Mouse (Mus musculus) forebrain, embryonic 15.5 days (tissue): ENCODE measurements around the gene Gucy2d. TPM values are rescaled to one million over a fixed set of nuclear protein-coding genes. Genes with fewer than 3 reads are reported as not detected.

Experiments
- ATAC-seq: fragments of 200-750 bp; cut with Nextera tagmentation; replicated peaks from 2 replicates; pipeline ENCODE4 v1.8.0; 2017; ENCODE audit warnings: mild to moderate bottlenecking, moderate TSS enrichment, moderate library complexity
- H3K27ac ChIP-seq: fragments of 300-500 bp; sonication (generic); replicated peaks from 2 replicates; pipeline ENCODE4 v1.5.1; 2015; ENCODE audit warnings: mild to moderate bottlenecking, inconsistent platforms
- H3K27me3 ChIP-seq: fragments of 300-500 bp; sonication (generic); 2 replicates; pipeline ENCODE4 v1.6.1; 2015; ENCODE audit warnings: inconsistent platforms
- H3K36me3 ChIP-seq: fragments of 300-500 bp; sonication (generic); 2 replicates; pipeline ENCODE4 v1.6.1; 2015; ENCODE audit warnings: mild to moderate bottlenecking, inconsistent platforms
- H3K4me1 ChIP-seq: fragments of 300-500 bp; sonication (generic); 2 replicates; pipeline ENCODE4 v1.6.1; 2015; ENCODE audit warnings: inconsistent platforms
- H3K4me2 ChIP-seq: fragments of 300-500 bp; sonication (generic); replicated peaks from 2 replicates; pipeline ENCODE4 v1.6.1; 2015; ENCODE audit warnings: mild to moderate bottlenecking, inconsistent platforms
- H3K4me3 ChIP-seq: fragments of 300-500 bp; sonication (generic); 2 replicates; pipeline ENCODE4 v1.5.1; 2015; ENCODE audit warnings: mild to moderate bottlenecking, inconsistent platforms
- H3K9ac ChIP-seq: fragments of 300-500 bp; sonication (generic); replicated peaks from 2 replicates; pipeline ENCODE4 v1.6.1; 2015; ENCODE audit warnings: mild to moderate bottlenecking, inconsistent platforms
- H3K9me3 ChIP-seq: fragments of 300-500 bp; sonication (generic); 2 replicates; pipeline ENCODE4 v1.6.1; 2016; ENCODE audit warnings: inconsistent platforms
- WGBS: fragments of 180-500 bp; shearing (Covaris S2); methylation state at CpG from one replicate; pipeline ENCODE4 v1.1.7; 2015; ENCODE audit warnings: mixed read lengths; 5-methylcytosine and 5-hydroxymethylcytosine counted together
- polyA plus RNA-seq: library from polyadenylated mRNA; unstranded; fragments of >200 nt; fragmentation: Nextera tagmentation; extraction: Ambion mirVana; gene quantifications from 2 replicates; pipeline ENCODE4 v1.2.1, GENCODE M21; 2015

The Gucy2d gene
- polyA plus RNA-seq, 1 experiment from 2014 or later: not detected

DNA sequence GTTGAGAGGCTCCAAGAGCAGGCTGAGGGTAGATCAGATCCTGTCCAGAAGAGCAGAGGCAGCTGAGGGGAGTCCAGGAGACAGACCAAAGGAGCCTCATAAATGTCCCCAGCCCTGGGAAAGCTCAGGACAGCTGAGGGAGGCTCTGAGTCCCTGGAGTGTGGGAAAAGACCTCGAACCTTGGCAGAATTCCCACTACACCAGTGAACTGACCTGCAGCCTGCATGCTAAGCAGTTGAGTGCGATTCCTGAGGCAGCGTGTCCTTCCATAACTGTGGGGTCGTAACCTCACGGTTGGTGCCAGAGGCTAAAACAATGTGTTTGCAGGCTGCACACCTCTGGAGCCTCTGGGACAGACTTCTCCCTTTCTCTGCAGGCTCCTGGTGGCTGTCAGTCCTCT, 20.9 kb upstream of the Gucy2d start:
- Histone ChIP-seq H3K4me3 (no peak overlapping the region), H3K9me3 (no peaks in the 10 kb centered on the region), H3K9ac (no peak overlapping the region), H3K36me3 (no peaks in the 10 kb centered on the region), H3K27me3 (no peaks in the 10 kb centered on the region), H3K4me2 (no peak overlapping the region), H3K4me1 (peaks cover 23% of the 10 kb centered on the region), H3K27ac (no peak overlapping the region)
- WGBS: 40% methylated on average over 5 of the region's 5 CpGs
- no peak for ATAC-seq

DNA sequence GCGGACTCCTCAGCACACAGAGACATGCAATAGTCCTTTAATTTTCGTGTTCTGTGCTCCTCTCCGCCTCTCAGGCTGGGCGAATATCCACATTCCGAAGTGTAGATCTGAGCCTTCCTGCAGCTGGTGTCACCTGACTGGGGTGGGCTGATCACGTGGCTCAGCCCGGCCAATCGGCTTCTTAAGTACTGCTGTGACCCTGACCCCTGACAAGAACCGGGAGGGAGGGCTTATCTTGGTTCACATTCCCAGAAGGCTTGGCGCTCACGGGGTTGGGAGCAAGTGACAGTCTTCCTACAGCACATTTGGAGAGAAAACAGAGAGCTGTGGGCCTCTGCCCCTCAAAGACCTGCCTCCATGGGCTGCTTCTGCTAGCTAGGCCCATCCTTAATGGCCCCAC, 16.7 kb upstream of the Gucy2d start:
- H3K9me3 ChIP-seq: no peaks in the 10 kb centered on the region
- H3K27me3 ChIP-seq: no peaks in the 10 kb centered on the region
- WGBS: 70% methylated on average over 11 of the region's 11 CpGs
- no peak overlapping the region for H3K4me2 ChIP-seq
- peaks cover 17% of the 10 kb centered on the region for H3K4me1 ChIP-seq
- no peaks in the 10 kb centered on the region for H3K36me3 ChIP-seq
- H3K27ac ChIP-seq: 0 out of 2 replicates have a peak overlapping the region, but pooled peaks have one; percentile 14
- H3K4me3 ChIP-seq: no peak overlapping the region
- H3K9ac ChIP-seq: no peak overlapping the region
- no peak for ATAC-seq

DNA sequence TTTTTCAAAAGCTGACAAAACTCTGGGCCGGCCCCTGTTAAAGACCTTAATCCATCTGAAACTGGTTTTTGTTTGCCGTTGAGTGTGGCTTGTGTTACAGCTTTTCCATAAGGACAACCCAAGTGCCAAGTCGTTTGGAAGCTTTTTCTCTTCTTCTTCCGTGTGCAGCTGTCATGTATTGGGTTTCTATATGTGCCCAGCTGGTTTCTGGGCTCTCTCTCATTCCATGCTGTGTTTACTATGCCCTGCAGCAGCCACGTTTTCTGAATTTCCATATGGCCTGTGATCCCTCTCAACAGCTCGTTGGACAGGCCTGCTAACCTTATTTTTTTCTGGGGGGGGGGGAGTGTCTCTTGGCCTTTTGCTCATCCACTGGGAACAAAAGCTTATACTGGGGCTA, 15.8 kb upstream of the Gucy2d start:
- Histone ChIP-seq H3K4me3 (no peak overlapping the region), H3K4me2 (no peak overlapping the region), H3K27me3 (no peaks in the 10 kb centered on the region), H3K9me3 (no peaks in the 10 kb centered on the region), H3K36me3 (no peaks in the 10 kb centered on the region), H3K4me1 (peaks cover 11% of the 10 kb centered on the region), H3K9ac (no peak overlapping the region), H3K27ac (peak overlapping the region; percentile 57)
- no peak for ATAC-seq
- WGBS: 50% methylated on average over 6 of the region's 6 CpGs

DNA sequence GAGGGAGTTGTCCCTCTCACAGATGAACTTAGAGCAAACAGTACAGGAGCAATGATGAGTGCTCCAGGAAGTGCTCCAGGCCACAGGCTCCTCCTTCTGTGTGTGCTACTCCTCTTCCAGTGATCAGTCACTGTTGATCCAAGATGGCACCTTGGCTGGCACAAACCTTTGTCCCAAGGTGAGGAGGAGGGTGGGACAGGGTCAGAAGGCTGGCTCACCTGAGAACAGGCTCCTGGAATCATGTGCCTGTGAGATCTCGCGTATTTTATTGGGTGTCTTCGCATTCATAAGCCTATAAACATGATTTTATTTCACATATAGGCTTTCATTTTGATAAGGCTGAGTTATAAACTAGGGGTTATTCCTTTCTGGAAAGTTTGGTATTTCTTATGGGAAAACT, 14.7 kb upstream of the Gucy2d start:
- 94% methylated on average over 3 of the region's 3 CpGs for whole genome bisulfite sequencing
- peaks cover 7% of the 10 kb centered on the region; the same call in 1 of the 2 replicates for H3K4me1 ChIP-seq

DNA sequence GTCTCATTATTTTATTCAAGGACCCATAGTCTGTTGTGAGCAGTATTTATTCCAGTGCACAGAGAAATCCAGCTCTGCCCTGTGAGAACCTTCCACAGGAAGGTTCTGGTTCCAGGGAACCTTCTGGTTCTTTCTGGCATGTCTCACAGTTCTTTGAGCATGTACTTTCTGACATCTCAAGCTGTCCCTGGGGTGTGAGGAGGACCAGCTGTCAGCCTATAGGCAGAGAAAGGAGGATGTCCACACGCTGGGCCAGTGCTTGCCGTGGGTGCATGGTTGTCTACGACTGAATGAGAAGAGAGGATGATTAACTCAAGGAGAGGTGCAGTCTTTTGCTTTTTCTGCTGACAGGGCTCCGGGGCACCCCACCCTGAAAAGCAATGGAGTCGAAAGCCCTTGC, 13.6 kb upstream of the Gucy2d start:
- Histone ChIP-seq H3K36me3 (no peaks in the 10 kb centered on the region), H3K27ac (no peak overlapping the region), H3K27me3 (no peaks in the 10 kb centered on the region), H3K4me1 (peaks cover 7% of the 10 kb centered on the region; the same call in 1 of the 2 replicates), H3K4me2 (no peak overlapping the region), H3K4me3 (no peak overlapping the region), H3K9me3 (no peaks in the 10 kb centered on the region), H3K9ac (no peak overlapping the region)
- ATAC-seq: no peak
- 78% methylated on average over 5 of the region's 5 CpGs for WGBS

More for the DNA sequence above, 14.7 kb upstream of the Gucy2d start:
- Histone ChIP-seq H3K9me3 (no peaks in the 10 kb centered on the region), H3K36me3 (no peaks in the 10 kb centered on the region), H3K9ac (no peak overlapping the region), H3K4me3 (no peak overlapping the region), H3K27me3 (no peaks in the 10 kb centered on the region), H3K27ac (no peak overlapping the region), H3K4me2 (no peak overlapping the region)
- no peak for ATAC-seq

DNA sequence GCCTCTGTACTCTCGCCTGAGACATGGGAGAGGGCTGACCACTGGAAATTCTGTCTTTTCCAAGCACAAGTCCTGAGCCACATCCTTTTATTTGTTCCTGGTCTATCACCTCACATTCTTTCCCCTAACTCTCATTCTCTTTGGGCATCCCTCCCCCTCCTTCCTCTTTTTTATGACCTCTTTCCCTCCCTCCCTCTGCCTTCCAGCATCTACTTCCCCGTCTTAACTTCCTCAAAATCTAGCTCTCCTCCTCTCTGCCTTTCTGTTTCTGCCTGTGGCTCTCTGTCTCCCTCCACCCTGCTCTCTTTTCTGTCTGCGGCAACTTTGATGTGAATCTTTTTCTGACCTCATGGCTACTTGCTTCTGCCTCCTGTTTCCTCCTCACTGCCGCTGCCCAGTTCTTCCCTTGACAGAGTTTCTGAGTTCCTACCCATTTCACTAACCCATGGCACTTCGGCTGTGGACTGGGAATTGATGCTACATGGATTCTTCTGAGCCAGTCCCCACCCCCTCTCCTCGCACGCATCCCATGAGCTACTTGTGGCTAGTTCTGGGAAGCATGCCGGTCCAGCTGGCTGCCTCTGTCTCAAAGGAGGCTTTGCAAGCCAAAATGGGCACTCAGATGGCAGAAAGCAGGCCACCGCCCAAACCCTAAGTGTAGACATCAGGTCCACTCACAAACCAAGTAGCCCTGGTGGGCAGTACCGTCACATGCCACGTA, 12.9 kb upstream of the Gucy2d start:
- no peaks in the 10 kb centered on the region for H3K9me3 ChIP-seq
- H3K4me3 ChIP-seq: no peak overlapping the region
- H3K4me2 ChIP-seq: no peak overlapping the region
- no peaks in the 10 kb centered on the region for H3K27me3 ChIP-seq
- H3K27ac ChIP-seq: no peak overlapping the region
- no peak for ATAC-seq
- 84% methylated on average over 11 of the region's 11 CpGs for WGBS
- H3K9ac ChIP-seq: no peak overlapping the region
- H3K36me3 ChIP-seq: no peaks in the 10 kb centered on the region
- peaks cover 7% of the 10 kb centered on the region; the same call in 1 of the 2 replicates for H3K4me1 ChIP-seq

DNA sequence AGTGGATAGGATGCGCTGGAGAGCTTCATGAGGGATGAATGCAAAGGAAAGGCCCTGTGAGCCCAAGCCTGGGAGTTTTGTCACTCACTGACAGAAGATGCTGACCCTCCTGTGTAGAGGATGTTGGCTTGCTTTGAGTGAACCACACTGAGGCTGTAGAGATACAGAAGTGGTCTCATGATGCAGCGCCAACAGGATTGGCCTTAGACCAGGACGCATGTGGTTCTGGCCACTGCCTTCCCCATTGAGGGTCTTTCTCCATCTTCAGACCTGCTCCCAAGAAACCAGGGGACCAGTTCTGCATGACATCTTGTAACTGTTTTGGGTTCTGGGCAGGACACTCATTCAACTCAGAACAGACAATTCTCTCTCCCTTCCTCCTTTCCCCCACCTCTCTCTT, 10.6 kb upstream of the Gucy2d start:
- WGBS: 96% methylated on average over 3 of the region's 3 CpGs
- Histone ChIP-seq H3K27me3 (no peaks in the 10 kb centered on the region), H3K9me3 (no peaks in the 10 kb centered on the region), H3K4me1 (peaks cover 7% of the 10 kb centered on the region; the same call in 1 of the 2 replicates), H3K36me3 (no peaks in the 10 kb centered on the region), H3K4me2 (no peak overlapping the region), H3K4me3 (no peak overlapping the region), H3K9ac (no peak overlapping the region), H3K27ac (no peak overlapping the region)
- ATAC-seq: no peak

DNA sequence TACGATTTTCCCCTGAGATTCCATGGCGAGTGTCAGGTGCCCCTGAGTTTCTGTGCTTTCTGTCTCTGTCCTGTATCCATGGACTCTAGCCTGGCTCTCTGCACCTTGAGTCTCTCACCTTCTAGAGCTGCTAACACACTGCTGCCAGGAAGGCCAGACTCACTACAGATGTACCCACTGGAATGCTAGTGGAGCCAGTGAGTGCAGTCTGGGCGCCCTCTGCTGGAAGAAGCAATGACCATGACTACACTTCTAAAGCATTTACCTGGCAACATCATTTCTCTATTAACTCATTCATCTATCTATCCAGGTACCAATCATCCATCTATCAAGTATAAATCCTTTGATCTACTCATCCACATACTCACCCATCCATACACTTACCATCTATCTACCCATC, 9.4 kb upstream of the Gucy2d start:
- ATAC-seq: peak; percentile 71

DNA sequence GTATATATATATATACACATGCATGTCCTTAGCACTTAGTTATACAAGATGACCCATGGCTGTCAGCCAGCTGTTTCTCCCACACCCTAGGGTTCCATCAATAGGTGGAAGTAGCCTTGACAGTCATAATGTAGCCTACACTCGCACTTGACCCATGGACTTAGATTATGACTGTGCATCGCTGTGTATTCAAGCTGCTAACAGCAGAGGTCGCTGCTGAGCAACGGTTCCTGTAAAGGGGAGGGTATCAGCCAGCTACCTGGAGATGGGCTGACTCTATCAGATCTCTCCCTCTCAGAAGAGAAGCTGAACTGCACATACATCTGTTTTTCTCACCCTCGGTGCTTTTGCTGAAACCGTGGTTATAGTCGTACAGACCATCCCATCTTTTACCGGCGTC, 2.6 kb upstream of the Gucy2d start:
- Histone ChIP-seq H3K9me3 (no peaks in the 10 kb centered on the region), H3K36me3 (no peaks in the 10 kb centered on the region), H3K27ac (no peak overlapping the region), H3K4me1 (no peaks in the 10 kb centered on the region), H3K4me2 (no peak overlapping the region), H3K9ac (no peak overlapping the region), H3K4me3 (no peak overlapping the region), H3K27me3 (no peaks in the 10 kb centered on the region)
- no peak for ATAC-seq
- 40% methylated on average over 9 of the region's 9 CpGs for WGBS

More for the DNA sequence above, 9.4 kb upstream of the Gucy2d start:
- Histone ChIP-seq H3K4me3 (no peak overlapping the region), H3K9me3 (no peaks in the 10 kb centered on the region), H3K27me3 (no peaks in the 10 kb centered on the region), H3K4me2 (no peak overlapping the region), H3K4me1 (peaks cover 7% of the 10 kb centered on the region; the same call in 1 of the 2 replicates), H3K36me3 (no peaks in the 10 kb centered on the region), H3K27ac (no peak overlapping the region), H3K9ac (no peak overlapping the region)
- 43% methylated on average over 3 of the region's 3 CpGs for WGBS

DNA sequence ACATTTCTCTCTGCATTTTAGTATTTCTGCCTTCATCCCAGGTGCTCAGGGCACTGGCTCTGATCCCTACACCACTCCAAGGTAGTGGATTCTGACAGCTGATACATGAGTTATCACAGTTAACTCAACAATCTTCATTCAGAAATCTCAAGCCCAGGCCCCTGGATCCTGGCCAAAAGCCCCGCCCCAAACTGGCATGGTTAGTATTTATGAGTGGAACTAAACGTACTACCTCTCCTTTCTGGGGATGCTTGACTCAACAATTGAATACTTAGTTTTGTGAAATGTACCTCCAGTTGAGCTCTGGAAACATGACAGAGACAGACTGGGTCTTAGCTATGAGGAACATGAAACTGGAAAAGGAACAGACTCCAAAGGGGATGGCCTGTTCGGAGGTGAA, 6.7 kb downstream of the Gucy2d start:
- H3K9ac ChIP-seq: no peak overlapping the region
- H3K9me3 ChIP-seq: no peaks in the 10 kb centered on the region
- no peaks in the 10 kb centered on the region for H3K4me1 ChIP-seq
- H3K27me3 ChIP-seq: no peaks in the 10 kb centered on the region
- H3K27ac ChIP-seq: no peak overlapping the region
- no peaks in the 10 kb centered on the region for H3K36me3 ChIP-seq
- H3K4me3 ChIP-seq: no peak overlapping the region
- H3K4me2 ChIP-seq: no peak overlapping the region
- ATAC-seq: no peak
- WGBS: 73% methylated on average over 3 of the region's 3 CpGs

DNA sequence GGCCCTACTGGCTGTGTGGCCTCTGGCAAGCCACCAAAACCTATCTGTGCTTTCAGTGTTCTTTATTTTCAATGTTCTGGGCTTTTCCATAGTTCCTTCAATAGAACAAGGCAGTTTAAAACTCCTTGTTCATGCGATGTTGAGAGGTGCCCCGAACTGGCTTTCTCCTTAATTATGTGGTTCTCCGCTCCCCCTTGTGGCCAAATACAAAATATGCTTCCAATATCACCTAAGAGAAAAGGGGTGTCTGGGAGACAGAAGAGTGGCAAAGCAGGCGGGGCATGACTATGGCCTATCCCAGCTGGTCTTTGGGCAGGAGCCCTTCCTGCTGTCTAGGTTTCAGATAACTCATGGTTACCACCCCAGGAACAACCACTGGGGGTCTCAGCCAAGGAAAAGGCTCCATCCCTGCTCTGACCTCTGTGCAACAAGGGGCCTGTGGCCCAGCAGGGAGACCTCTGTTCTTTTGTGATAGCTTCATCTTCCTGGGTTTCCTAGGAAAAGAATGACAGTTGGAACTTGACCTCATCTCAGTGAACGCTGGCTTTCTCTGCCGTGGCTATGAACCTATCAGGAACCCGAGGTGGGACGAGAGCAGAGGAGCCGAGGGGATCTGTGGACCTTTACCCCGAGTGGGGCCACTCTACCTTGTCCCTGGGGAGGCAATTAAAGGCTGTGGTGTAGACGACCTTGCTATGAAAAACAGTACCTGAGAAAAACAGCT, 7.5 kb downstream of the Gucy2d start:
- Histone ChIP-seq H3K36me3 (no peaks in the 10 kb centered on the region), H3K9ac (no peak overlapping the region), H3K4me2 (no peak overlapping the region), H3K4me1 (no peaks in the 10 kb centered on the region), H3K4me3 (no peak overlapping the region), H3K27ac (no peak overlapping the region), H3K27me3 (no peaks in the 10 kb centered on the region), H3K9me3 (no peaks in the 10 kb centered on the region)
- no peak for ATAC-seq
- 63% methylated on average over 11 of the region's 11 CpGs for WGBS

DNA sequence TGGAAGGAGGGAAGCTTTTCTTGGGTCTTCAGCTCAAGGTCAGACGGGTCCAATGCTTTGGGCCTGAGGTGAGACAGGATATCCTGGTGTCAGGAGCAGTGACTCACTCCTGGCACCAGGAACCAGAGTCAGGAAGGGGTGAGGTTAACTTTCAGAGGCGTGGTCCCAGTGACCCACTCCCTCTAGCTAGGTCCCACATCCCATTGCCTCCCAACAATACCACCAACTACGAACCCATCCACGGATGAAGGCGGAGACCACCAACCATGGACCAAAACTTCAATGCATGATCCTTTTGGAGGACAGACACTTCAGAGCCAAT, 8.1 kb downstream of the Gucy2d start:
- Histone ChIP-seq H3K27me3 (no peaks in the 10 kb centered on the region), H3K4me1 (no peaks in the 10 kb centered on the region), H3K9me3 (no peaks in the 10 kb centered on the region), H3K4me3 (no peak overlapping the region), H3K9ac (no peak overlapping the region), H3K4me2 (no peak overlapping the region), H3K27ac (no peak overlapping the region), H3K36me3 (no peaks in the 10 kb centered on the region)
- WGBS: 90% methylated on average over 5 of the region's 5 CpGs
- no peak for ATAC-seq
